In the genomic region with DNA sequence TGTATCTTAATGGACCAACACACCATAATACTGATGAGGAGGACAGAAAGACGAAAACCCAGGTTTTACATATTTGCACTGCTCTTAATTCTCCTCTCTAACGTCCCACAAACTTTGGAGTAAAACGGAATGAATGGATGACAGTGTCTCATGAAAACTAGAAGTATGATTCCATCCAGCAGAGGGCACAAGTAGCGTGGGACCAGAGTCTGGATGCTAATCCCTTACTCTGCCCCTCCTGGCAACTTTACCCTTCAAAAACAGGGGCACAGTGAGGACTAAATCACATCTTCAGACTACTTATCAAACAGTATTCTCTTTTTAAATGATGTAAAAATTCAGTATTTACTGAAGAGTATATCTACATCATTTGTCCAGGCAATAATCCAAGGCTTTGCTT, we compare ENCODE assay signal across 8 mouse cellular contexts. TPM values are rescaled to one million over a fixed set of nuclear protein-coding genes. Genes with fewer than 3 reads are reported as not detected.
A peak's percentile ranks its signal among the peaks of the same experiment; 100 is the strongest.
DNase-seq lines count a peak whose midpoint lies in the region; ATAC-seq lines count a peak whose summit lies in the region.

No protein-coding gene starts in this region.

- no peak overlapping the region for H3K27ac ChIP-seq in kidney, embryonic 14.5 days (ENCODE audit: low read depth, low read length)
- no peak overlapping the region for H3K27ac ChIP-seq in embryonic facial prominence, embryonic 10.5 days (replicated peaks)
- H3K27ac ChIP-seq in limb, embryonic 11.5 days (replicated peaks; ENCODE audit: low read depth, low read length) = no peak overlapping the region
- H3K27ac ChIP-seq in intestine, embryonic 15.5 days = no peak overlapping the region

- peaks cover 10% of the 10 kb centered on the region for H3K36me3 ChIP-seq in kidney, embryonic 14.5 days (ENCODE audit: control insufficient read depth, insufficient read depth, low read length)
- H3K36me3 ChIP-seq in embryonic facial prominence, embryonic 10.5 days (replicated peaks) = peaks cover 15% of the 10 kb centered on the region
- H3K36me3 ChIP-seq in limb, embryonic 11.5 days (ENCODE audit: control insufficient read depth, insufficient read depth, low read length) = no peaks in the 10 kb centered on the region
- no peaks in the 10 kb centered on the region for H3K36me3 ChIP-seq in splenic B cell, adult 2 months (ENCODE audit: control insufficient read depth, insufficient read depth, low read length, poor library complexity, severe bottlenecking)
- no peaks in the 10 kb centered on the region for H3K36me3 ChIP-seq in intestine, embryonic 15.5 days

- no peak overlapping the region for H3K4me3 ChIP-seq in kidney, embryonic 14.5 days (ENCODE audit: low read length)
- no peak overlapping the region for H3K4me3 ChIP-seq in embryonic facial prominence, embryonic 10.5 days
- no peak overlapping the region for H3K4me3 ChIP-seq in limb, embryonic 11.5 days (ENCODE audit: low read depth, low read length)
- no peak overlapping the region for H3K4me3 ChIP-seq in intestine, embryonic 15.5 days (replicated peaks)

- H3K4me1 ChIP-seq in kidney, embryonic 14.5 days (ENCODE audit: control insufficient read depth, insufficient read depth, low read length) = peaks cover 18% of the 10 kb centered on the region; the same call in 1 of the 2 replicates
- H3K4me1 ChIP-seq in embryonic facial prominence, embryonic 10.5 days = peaks cover 32% of the 10 kb centered on the region
- peaks cover 7% of the 10 kb centered on the region for H3K4me1 ChIP-seq in limb, embryonic 11.5 days (ENCODE audit: control insufficient read depth, insufficient read depth, low read length)
- peaks cover 20% of the 10 kb centered on the region for H3K4me1 ChIP-seq in intestine, embryonic 15.5 days (replicated peaks)

- no peak overlapping the region for H3K9ac ChIP-seq in kidney, embryonic 14.5 days (ENCODE audit: low read depth, low read length)
- H3K9ac ChIP-seq in limb, embryonic 11.5 days (ENCODE audit: low read length) = no peak overlapping the region
- H3K9ac ChIP-seq in intestine, embryonic 15.5 days = no peak overlapping the region

- H3K27me3 ChIP-seq in kidney, embryonic 14.5 days (ENCODE audit: control insufficient read depth, insufficient read depth, low read length) = no peaks in the 10 kb centered on the region
- H3K27me3 ChIP-seq in embryonic facial prominence, embryonic 10.5 days (replicated peaks; ENCODE audit: low read depth, poor library complexity, severe bottlenecking) = no peaks in the 10 kb centered on the region
- no peaks in the 10 kb centered on the region for H3K27me3 ChIP-seq in limb, embryonic 11.5 days (ENCODE audit: control insufficient read depth, insufficient read depth, low read length)
- no peaks in the 10 kb centered on the region for H3K27me3 ChIP-seq in splenic B cell, adult 2 months (ENCODE audit: control insufficient read depth, insufficient read depth, low read length, poor library complexity, severe bottlenecking)
- no peaks in the 10 kb centered on the region for H3K27me3 ChIP-seq in intestine, embryonic 15.5 days (replicated peaks)

- 28% methylated on average over 4 of the region's 4 CpGs for WGBS in kidney, embryonic 14.5 days
- 24% methylated on average over 4 of the region's 4 CpGs for WGBS in embryonic facial prominence, embryonic 10.5 days
- WGBS in limb, embryonic 11.5 days = 32% methylated on average over 4 of the region's 4 CpGs
- WGBS in intestine, embryonic 15.5 days = 24% methylated on average over 4 of the region's 4 CpGs

- no peaks in the 10 kb centered on the region for H3K9me3 ChIP-seq in kidney, embryonic 14.5 days (ENCODE audit: control insufficient read depth, low read length)
- no peaks in the 10 kb centered on the region for H3K9me3 ChIP-seq in embryonic facial prominence, embryonic 10.5 days
- H3K9me3 ChIP-seq in limb, embryonic 11.5 days (ENCODE audit: control insufficient read depth, low read length) = no peaks in the 10 kb centered on the region
- H3K9me3 ChIP-seq in intestine, embryonic 15.5 days = no peaks in the 10 kb centered on the region

- ATAC-seq in kidney, embryonic 14.5 days (ENCODE audit: low FRiP score, low TSS enrichment) = no peak
- no peak for ATAC-seq in limb, embryonic 11.5 days (ENCODE audit: insufficient number of reproducible peaks, low FRiP score, low TSS enrichment, low read depth)
- ATAC-seq in intestine, embryonic 15.5 days = no peak

- DNase-seq in kidney, adult 11 months = peak; percentile 14
- peak; percentile 32 to 61 for DNase-seq in CD8-positive naive resting alpha-beta T cell, adult 2 months (ENCODE audit: low read depth in 2 of 2, low spot score in 2 of 2)
- DNase-seq in adrenal gland, postnatal 14 days = peak; percentile 58
- peak; percentile 28 for DNase-seq in embryonic facial prominence, embryonic 10.5 days (ENCODE audit: low spot score)
- DNase-seq in limb, embryonic 11.5 days (ENCODE audit: low spot score) = peak; percentile 35
- DNase-seq in splenic B cell, adult 2 months (ENCODE audit: low read depth, low spot score) = peak; percentile 72

- no peak overlapping the region for H3K4me2 ChIP-seq in kidney, embryonic 14.5 days (replicated peaks; ENCODE audit: low read depth, low read length)
- no peak overlapping the region for H3K4me2 ChIP-seq in limb, embryonic 11.5 days (ENCODE audit: low read depth, severe bottlenecking)
- H3K4me2 ChIP-seq in intestine, embryonic 15.5 days (replicated peaks) = no peak overlapping the region

RNA-seq across cellular contexts. Expression of gene Lrrc42, which starts 2.8 kb away (rescaled TPM):
- 101 and 113 TPM in 2 replicates for polyA plus RNA-seq in kidney, embryonic 14.5 days (2014; fragmentation: Nextera tagmentation; extraction: Ambion mirVana)
- 28.2 and 32.3 TPM in 2 replicates for total RNA-seq in adrenal gland, postnatal 14 days (2021)
- 80.0 and 83.3 TPM in 2 replicates for polyA plus RNA-seq in embryonic facial prominence, embryonic 10.5 days (2016; fragmentation: Nextera tagmentation; extraction: Ambion mirVana)
- polyA plus RNA-seq in limb, embryonic 11.5 days (2014; fragmentation: Nextera tagmentation; extraction: Ambion mirVana) = 102 and 103 TPM in 2 replicates
- polyA plus RNA-seq in intestine, embryonic 15.5 days (2015; fragmentation: Nextera tagmentation; extraction: Ambion mirVana) = 53.5 TPM in 2 replicates

RNA-seq across cellular contexts. Expression of gene Hspb11, which starts 2.9 kb away (rescaled TPM):
- 39.6 and 56.6 TPM in 2 replicates for polyA plus RNA-seq in kidney, embryonic 14.5 days (2014; fragmentation: Nextera tagmentation; extraction: Ambion mirVana)
- 22.4 and 22.6 TPM in 2 replicates for total RNA-seq in adrenal gland, postnatal 14 days (2021)
- polyA plus RNA-seq in embryonic facial prominence, embryonic 10.5 days (2016; fragmentation: Nextera tagmentation; extraction: Ambion mirVana) = 22.2 and 24.6 TPM in 2 replicates
- polyA plus RNA-seq in limb, embryonic 11.5 days (2014; fragmentation: Nextera tagmentation; extraction: Ambion mirVana) = 29.8 and 34.0 TPM in 2 replicates
- 29.4 and 31.9 TPM in 2 replicates for polyA plus RNA-seq in intestine, embryonic 15.5 days (2015; fragmentation: Nextera tagmentation; extraction: Ambion mirVana)

RNA-seq across cellular contexts. Expression of gene Ldlrad1, which starts 41.5 kb away (rescaled TPM):
- polyA plus RNA-seq in kidney, embryonic 14.5 days (2014; fragmentation: Nextera tagmentation; extraction: Ambion mirVana) = not detected in 2 replicates
- total RNA-seq in adrenal gland, postnatal 14 days (2021) = not detected in 2 replicates
- not detected in 2 replicates for polyA plus RNA-seq in embryonic facial prominence, embryonic 10.5 days (2016; fragmentation: Nextera tagmentation; extraction: Ambion mirVana)
- not detected in 2 replicates for polyA plus RNA-seq in limb, embryonic 11.5 days (2014; fragmentation: Nextera tagmentation; extraction: Ambion mirVana)
- not detected in 2 replicates for polyA plus RNA-seq in intestine, embryonic 15.5 days (2015; fragmentation: Nextera tagmentation; extraction: Ambion mirVana)

RNA-seq across cellular contexts. Expression of gene Dio1, which starts 56.5 kb away (rescaled TPM):
- polyA plus RNA-seq in kidney, embryonic 14.5 days (2014; fragmentation: Nextera tagmentation; extraction: Ambion mirVana) = 0.38 TPM in 1 of 2 replicates, not detected in the other
- 0.49 and 12.0 TPM in 2 replicates for total RNA-seq in adrenal gland, postnatal 14 days (2021)
- polyA plus RNA-seq in embryonic facial prominence, embryonic 10.5 days (2016; fragmentation: Nextera tagmentation; extraction: Ambion mirVana) = not detected in 2 replicates
- polyA plus RNA-seq in limb, embryonic 11.5 days (2014; fragmentation: Nextera tagmentation; extraction: Ambion mirVana) = not detected in 2 replicates
- 1.5 and 1.9 TPM in 2 replicates for polyA plus RNA-seq in intestine, embryonic 15.5 days (2015; fragmentation: Nextera tagmentation; extraction: Ambion mirVana)

Comparison
In these comparisons a context has a peak if more than half of its experiments do, and no peak if none do; other contexts are left out.
1. DNase-seq: peak in every context shown above with its lines; median percentile 72 in splenic B cell, adult 2 months; 58 in adrenal gland, postnatal 14 days; 46 in CD8-positive naive resting alpha-beta T cell, adult 2 months; 35 in limb, embryonic 11.5 days; 28 in embryonic facial prominence, embryonic 10.5 days; 14 in kidney, adult 11 months.